Mouse (Mus musculus) liver, postnatal 0 days (tissue): ENCODE measurements around the gene Begain. TPM values are rescaled to one million over a fixed set of nuclear protein-coding genes. Genes with fewer than 3 reads are reported as not detected.

Experiments
- ATAC-seq: fragments of 200-750 bp; cut with Nextera tagmentation; 2 replicates; pipeline ENCODE4 v1.8.0; 2017; ENCODE audit warnings: mild to moderate bottlenecking, moderate library complexity
- DNase-seq: peaks from one replicate; pipeline ENCODE4 v3.0.0-alpha.2; 2016
- H3K27ac ChIP-seq: fragments of 300-500 bp; sonication (generic); 2 replicates; pipeline ENCODE4 v1.5.1; 2014; ENCODE audit warnings: antibody characterized with exemption, moderate library complexity, mild to moderate bottlenecking, low read depth
- H3K27me3 ChIP-seq: fragments of 300-500 bp; sonication (generic); 2 replicates; pipeline ENCODE4 v1.6.1; 2014; ENCODE audit warnings: low read length, control low read depth, mixed read lengths; ENCODE audit not compliant: insufficient read depth
- H3K36me3 ChIP-seq: fragments of 300-500 bp; sonication (generic); replicated peaks from 2 replicates; pipeline ENCODE4 v1.6.1; 2014; ENCODE audit warnings: mild to moderate bottlenecking, control low read depth, low read length, moderate library complexity, mixed read lengths; ENCODE audit not compliant: insufficient read depth
- H3K4me1 ChIP-seq: fragments of 300-500 bp; sonication (generic); 2 replicates; pipeline ENCODE4 v1.6.1; 2014; ENCODE audit warnings: antibody characterized with exemption, mild to moderate bottlenecking, control low read depth; ENCODE audit not compliant: insufficient read depth
- H3K4me2 ChIP-seq: fragments of 300-500 bp; sonication (generic); 2 replicates; pipeline ENCODE4 v1.6.1; 2014; ENCODE audit warnings: low read depth, mild to moderate bottlenecking, low read length, moderate library complexity, mixed read lengths
- H3K4me3 ChIP-seq: fragments of 300-500 bp; sonication (generic); 2 replicates; pipeline ENCODE4 v1.5.1; 2014; ENCODE audit warnings: low read depth, low read length
- H3K9ac ChIP-seq: fragments of 300-500 bp; sonication (generic); replicated peaks from 2 replicates; pipeline ENCODE4 v1.6.1; 2014; ENCODE audit warnings: mild to moderate bottlenecking, moderate library complexity
- H3K9me3 ChIP-seq: fragments of 300-500 bp; sonication (generic); 2 replicates; pipeline ENCODE4 v1.6.1; 2016; ENCODE audit warnings: mild to moderate bottlenecking, control low read depth, low read length, mixed read lengths
- CTCF ChIP-seq: sonication (generic); IDR thresholded peaks from 2 replicates; pipeline ENCODE4 v1.5.1; 2016; ENCODE audit warnings: antibody characterized with exemption, low read depth
- EP300 ChIP-seq: IDR thresholded peaks from 2 replicates; pipeline ENCODE4 v1.6.1; 2016; ENCODE audit warnings: antibody characterized with exemption, low read depth, mild to moderate bottlenecking
- WGBS: fragments of 180-500 bp; shearing (Covaris S2); extraction: QIAGEN DNeasy Blood & Tissue Kit; methylation state at CpG from one replicate; pipeline ENCODE4 v1.1.7; 2014; ENCODE audit not compliant: insufficient replicate concordance; 5-methylcytosine and 5-hydroxymethylcytosine counted together
- polyA plus RNA-seq: library from polyadenylated mRNA; unstranded; fragments of >200 nt; fragmentation: Nextera tagmentation; extraction: Ambion mirVana; gene quantifications from 2 replicates; pipeline ENCODE4 v1.2.1, GENCODE M21; 2015

Gene Begain
- polyA plus RNA-seq, 1 experiment from 2014 or later: 0.27 TPM

DNA sequence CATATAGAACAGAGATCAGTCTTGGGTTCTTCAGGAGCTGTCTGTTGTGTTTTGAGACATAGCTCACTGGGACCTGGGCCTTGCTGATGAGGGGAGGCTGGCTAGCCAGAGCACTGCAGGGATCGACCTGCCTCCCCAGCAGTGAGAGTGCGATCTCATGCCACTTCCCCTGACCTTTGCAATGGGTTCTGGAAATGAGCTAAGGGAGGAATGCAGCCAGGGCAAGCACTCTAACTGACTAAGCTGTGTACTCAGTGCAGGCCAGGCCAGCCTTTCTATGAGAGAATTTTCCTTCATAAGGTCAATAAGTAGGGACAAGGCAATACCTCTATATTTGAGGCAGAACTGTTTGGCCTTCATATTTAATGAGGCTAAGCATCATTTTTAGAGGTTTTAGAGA is 75.0 kb downstream of the Begain start:
- no peak for DNase-seq

DNA sequence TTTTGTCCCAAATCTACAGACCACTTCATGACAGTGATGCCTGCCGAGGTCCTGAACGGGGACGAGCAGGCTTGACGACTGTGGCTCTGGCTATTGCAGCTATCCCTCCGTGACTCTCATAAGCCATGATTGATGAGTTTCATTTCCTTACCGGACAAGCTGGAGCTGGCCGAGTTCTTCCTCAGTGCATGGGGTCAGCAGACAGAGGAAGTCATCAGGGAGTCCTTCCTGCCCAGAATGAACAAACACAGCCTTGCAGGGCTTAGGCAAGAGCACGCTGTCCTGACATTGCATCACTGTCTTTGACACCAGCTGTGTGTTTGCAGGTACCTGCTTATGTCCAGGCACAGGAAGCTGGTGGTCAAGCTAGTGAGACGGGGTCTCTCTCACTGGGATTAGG is 77.6 kb downstream of the Begain start:
- H3K9ac ChIP-seq: no peak overlapping the region
- ATAC-seq (peak; percentile 72), DNase-seq (peak; percentile 26)
- TF ChIP-seq EP300 (no peak), CTCF (no peak)
- no peak overlapping the region for H3K27ac ChIP-seq
- H3K9me3 ChIP-seq: no peaks in the 10 kb centered on the region
- H3K36me3 ChIP-seq: no peaks in the 10 kb centered on the region
- H3K4me3 ChIP-seq: no peak overlapping the region
- no peak overlapping the region for H3K4me2 ChIP-seq
- no peaks in the 10 kb centered on the region for H3K27me3 ChIP-seq
- H3K4me1 ChIP-seq: no peaks in the 10 kb centered on the region
- WGBS: 21% methylated on average over 9 of the region's 9 CpGs

More for the DNA sequence above, 75.0 kb downstream of the Begain start:
- ATAC-seq: no peak
- WGBS: 54% methylated on average over 2 of the region's 2 CpGs
- H3K4me1 ChIP-seq: no peaks in the 10 kb centered on the region
- no peaks in the 10 kb centered on the region for H3K36me3 ChIP-seq
- no peak overlapping the region for H3K4me3 ChIP-seq
- no peak overlapping the region for H3K27ac ChIP-seq
- TF ChIP-seq EP300 (no peak), CTCF (no peak)
- no peak overlapping the region for H3K9ac ChIP-seq
- H3K9me3 ChIP-seq: no peaks in the 10 kb centered on the region
- no peak overlapping the region for H3K4me2 ChIP-seq
- no peaks in the 10 kb centered on the region for H3K27me3 ChIP-seq

DNA sequence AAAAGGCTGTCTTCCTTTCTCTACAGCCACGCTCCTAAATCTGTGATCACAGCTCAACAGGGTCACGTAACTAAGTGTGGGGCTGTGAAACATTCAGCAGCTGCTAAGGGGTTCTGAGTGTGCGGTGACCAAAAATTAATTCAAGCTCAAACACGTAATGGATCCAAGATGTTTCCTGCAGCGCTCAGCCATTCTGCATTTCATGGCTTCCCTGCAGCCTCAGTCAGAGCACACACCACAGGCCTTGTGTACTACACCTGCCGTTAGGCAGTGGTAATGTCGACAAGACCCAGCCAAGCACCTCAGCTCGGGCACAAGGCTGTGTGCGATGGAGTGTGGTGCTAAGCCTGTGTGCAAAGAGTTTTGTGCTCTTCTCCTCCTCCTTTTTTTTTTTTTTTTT is 80.6 kb downstream of the Begain start:
- 88% methylated on average over 9 of the region's 9 CpGs for WGBS
- Histone ChIP-seq H3K4me3 (no peak overlapping the region), H3K36me3 (no peaks in the 10 kb centered on the region), H3K27me3 (no peaks in the 10 kb centered on the region), H3K4me2 (no peak overlapping the region), H3K27ac (no peak overlapping the region), H3K9me3 (no peaks in the 10 kb centered on the region), H3K4me1 (no peaks in the 10 kb centered on the region), H3K9ac (no peak overlapping the region)
- no peak for DNase-seq
- TF ChIP-seq EP300: no peak
- TF ChIP-seq CTCF: no peak
- no peak for ATAC-seq

DNA sequence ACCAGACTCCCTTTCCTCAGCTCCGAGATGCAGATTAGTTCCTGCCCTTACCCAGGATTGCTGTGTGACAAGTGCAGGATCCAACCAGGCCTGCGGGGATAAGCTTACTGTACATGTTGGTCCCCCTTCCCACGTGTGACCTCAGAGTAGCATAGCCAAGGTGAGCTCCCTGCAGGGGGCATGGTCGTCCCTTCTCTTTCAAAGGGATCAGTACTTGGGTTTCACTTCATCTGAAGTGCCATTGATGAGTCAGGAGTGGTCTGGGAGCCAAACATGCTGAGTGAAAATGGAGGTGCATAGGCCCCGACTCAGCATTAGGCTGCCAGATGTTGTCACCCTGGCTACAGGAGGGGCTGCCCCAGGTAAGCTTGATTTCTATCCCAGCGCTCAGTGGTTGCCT is 83.0 kb downstream of the Begain start:
- Histone ChIP-seq H3K4me2 (no peak overlapping the region), H3K9ac (no peak overlapping the region), H3K27me3 (no peaks in the 10 kb centered on the region), H3K36me3 (no peaks in the 10 kb centered on the region), H3K4me1 (no peaks in the 10 kb centered on the region), H3K27ac (no peak overlapping the region), H3K4me3 (no peak overlapping the region), H3K9me3 (no peaks in the 10 kb centered on the region)
- WGBS: 70% methylated on average over 6 of the region's 6 CpGs
- no peak for TF ChIP-seq CTCF
- TF ChIP-seq EP300: no peak
- DNase-seq (no peak), ATAC-seq (no peak)

DNA sequence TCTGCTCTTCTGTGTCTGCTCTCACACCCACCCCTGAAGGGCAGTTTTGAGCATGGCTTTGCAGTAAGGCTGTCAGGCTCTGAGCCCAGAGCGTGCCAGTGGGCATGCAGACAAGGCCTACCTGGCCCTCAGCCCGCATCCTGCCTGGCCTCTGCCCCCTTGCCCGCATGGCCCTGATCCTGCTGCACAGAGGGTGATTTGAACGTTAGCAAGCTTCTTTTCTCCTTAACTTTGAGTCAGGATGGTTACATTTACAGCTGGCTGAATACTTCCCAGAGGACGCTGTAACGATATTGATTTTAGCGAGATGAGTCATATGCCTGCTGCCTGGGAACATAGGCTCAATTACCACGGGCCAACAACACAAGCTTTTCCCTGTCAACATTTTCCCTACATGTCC is 83.5 kb downstream of the Begain start:
- 77% methylated on average over 8 of the region's 8 CpGs for WGBS
- no peak overlapping the region for H3K4me3 ChIP-seq
- TF ChIP-seq CTCF (no peak), EP300 (no peak)
- no peak overlapping the region for H3K27ac ChIP-seq
- H3K4me2 ChIP-seq: no peak overlapping the region
- no peaks in the 10 kb centered on the region for H3K9me3 ChIP-seq
- H3K9ac ChIP-seq: no peak overlapping the region
- H3K4me1 ChIP-seq: no peaks in the 10 kb centered on the region
- no peak for DNase-seq
- no peaks in the 10 kb centered on the region for H3K36me3 ChIP-seq
- no peak for ATAC-seq
- no peaks in the 10 kb centered on the region for H3K27me3 ChIP-seq

DNA sequence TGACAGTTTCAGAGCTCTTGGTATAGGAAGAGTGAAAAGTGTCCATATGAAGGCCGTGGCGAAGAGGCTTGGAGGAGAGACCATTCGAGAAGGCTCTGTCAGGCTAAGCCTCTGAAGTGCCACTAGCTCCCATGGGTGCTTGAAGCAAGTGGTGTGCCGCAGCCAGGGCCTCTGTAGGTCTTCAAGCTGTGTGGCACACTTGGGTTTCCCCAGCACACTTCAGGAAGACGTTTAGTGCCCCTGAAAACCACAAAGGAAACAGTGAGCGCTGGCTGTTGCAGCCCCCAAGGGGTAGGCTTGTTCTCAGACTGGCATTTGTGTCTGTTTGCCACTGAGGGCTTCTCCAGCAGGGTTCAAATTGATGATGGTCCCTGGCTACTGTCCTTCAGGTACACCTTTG is 84.5 kb downstream of the Begain start:
- H3K27ac ChIP-seq: no peak overlapping the region
- ATAC-seq: no peak
- no peak overlapping the region for H3K4me3 ChIP-seq
- 46% methylated on average over 6 of the region's 6 CpGs for WGBS
- no peak overlapping the region for H3K4me2 ChIP-seq
- no peak for DNase-seq
- no peaks in the 10 kb centered on the region for H3K4me1 ChIP-seq
- H3K36me3 ChIP-seq: no peaks in the 10 kb centered on the region
- no peaks in the 10 kb centered on the region for H3K27me3 ChIP-seq
- H3K9me3 ChIP-seq: no peaks in the 10 kb centered on the region
- no peak overlapping the region for H3K9ac ChIP-seq
- no peak for TF ChIP-seq EP300
- no peak for TF ChIP-seq CTCF

DNA sequence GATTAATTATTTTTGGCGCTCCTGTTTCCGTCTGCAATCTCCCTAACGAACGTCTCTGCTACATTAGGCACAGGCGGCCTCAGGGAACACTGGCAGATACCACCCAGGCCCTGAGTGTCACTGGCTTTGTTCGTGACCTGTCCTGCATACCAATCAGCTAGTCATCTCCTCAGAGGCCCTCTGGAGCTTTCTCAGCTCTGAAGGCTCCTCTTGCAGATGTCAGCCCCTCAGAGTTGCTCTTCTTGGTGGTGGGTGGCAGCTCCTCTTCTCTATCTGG is 85.4 kb downstream of the Begain start:
- Histone ChIP-seq H3K4me3 (no peak overlapping the region), H3K9ac (no peak overlapping the region), H3K4me1 (no peaks in the 10 kb centered on the region), H3K4me2 (no peak overlapping the region), H3K27ac (no peak overlapping the region), H3K9me3 (no peaks in the 10 kb centered on the region), H3K27me3 (no peaks in the 10 kb centered on the region), H3K36me3 (no peaks in the 10 kb centered on the region)
- DNase-seq (no peak), ATAC-seq (no peak)
- TF ChIP-seq CTCF: no peak
- TF ChIP-seq EP300: no peak
- 77% methylated on average over 6 of the region's 6 CpGs for WGBS

Other genes starting within 250 kb of the Begain start
- gene Slc25a29, start 232.3 kb downstream of the Begain start, polyA plus RNA-seq: 3.5 and 5.8 TPM in 2 replicates
- gene Slc25a47, start 232.2 kb downstream of the Begain start, polyA plus RNA-seq: 481 and 632 TPM in 2 replicates
- 2.4 and 2.6 TPM in 2 replicates for gene Wdr25, start 174.6 kb downstream of the Begain start, polyA plus RNA-seq
- gene Wars, start 174.0 kb downstream of the Begain start, polyA plus RNA-seq: 13.8 and 15.9 TPM in 2 replicates